Mouse (Mus musculus) lung, adult 2 months (tissue): ENCODE results near the gene Mdm2.

Experiments used
- CTCF ChIP-seq: fragments of 200-500 bp; IDR thresholded peaks from 2 replicates; pipeline ENCODE4 v1.5.1; 2011; ENCODE audit warnings: mild to moderate bottlenecking, low read length, control low read depth; ENCODE audit not compliant: insufficient read depth
- POLR2A ChIP-seq: fragments of 200-500 bp; IDR thresholded peaks from 2 replicates; pipeline ENCODE4 v1.6.1; 2011; ENCODE audit warnings: low read depth, mild to moderate bottlenecking, control low read depth, low read length, borderline replicate concordance; ENCODE audit errors: extremely low read depth

DNA sequence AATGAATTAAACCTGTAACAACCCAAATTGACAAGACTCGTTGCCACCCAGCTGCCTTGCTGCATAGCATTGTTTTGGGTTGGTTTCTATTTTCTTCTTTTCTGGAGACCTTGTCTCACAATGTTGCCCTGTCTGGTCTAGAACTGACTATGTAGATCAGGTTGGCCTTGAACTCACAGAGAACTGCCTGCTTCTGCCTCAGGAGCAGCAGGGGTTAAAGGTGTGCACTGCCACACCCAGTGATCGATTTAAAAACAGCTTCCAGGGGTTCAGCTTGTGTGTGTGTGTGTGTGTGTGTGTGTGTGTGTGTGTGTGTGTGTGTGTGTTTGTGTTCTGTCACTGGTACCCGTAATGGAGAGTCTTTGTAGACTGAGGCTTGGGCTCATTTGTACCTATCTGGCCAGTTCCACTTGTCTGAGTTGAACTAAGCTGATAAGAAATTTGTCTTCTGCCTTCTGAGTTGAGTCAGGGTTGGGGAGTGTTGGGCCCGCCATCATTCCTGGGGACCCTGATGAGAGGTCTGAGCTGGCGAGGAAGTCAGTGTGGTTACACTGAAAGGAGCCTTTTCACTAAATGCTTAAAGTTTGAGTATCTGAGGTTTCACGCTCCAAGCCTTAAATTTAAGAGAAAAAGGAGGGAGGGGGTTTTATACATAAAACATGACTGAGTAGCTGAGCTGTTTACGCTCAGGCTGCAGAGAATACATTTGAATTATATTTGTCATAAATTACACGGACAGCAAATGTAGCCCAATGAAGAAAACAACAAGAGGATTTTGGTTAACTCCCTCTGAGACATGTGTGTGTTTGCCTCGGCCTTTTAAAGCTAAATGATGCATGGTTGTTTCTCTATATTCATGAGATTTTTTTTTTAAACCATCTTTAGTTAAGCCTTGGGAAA is 44.9 kb downstream of the Mdm2 start:
- TF ChIP-seq CTCF (no peak), POLR2A (no peak)
